Mouse (Mus musculus) heart, embryonic 15.5 days (tissue): ENCODE results near the gene Hoxa4. TPM values are rescaled to one million over a fixed set of nuclear protein-coding genes. Genes with fewer than 3 reads are reported as not detected.

Experiments used
- ATAC-seq: fragments of 200-750 bp; cut with Nextera tagmentation; replicated peaks from 2 replicates; pipeline ENCODE4 v1.8.0; 2017; ENCODE audit warnings: low read depth, moderate TSS enrichment; ENCODE audit not compliant: insufficient number of reproducible peaks, insufficient read depth, low FRiP score
- H3K27ac ChIP-seq: fragments of 300-500 bp; sonication (generic); 2 replicates; pipeline ENCODE4 v1.5.1; 2015; ENCODE audit warnings: mild to moderate bottlenecking, inconsistent platforms
- H3K27me3 ChIP-seq: fragments of 300-500 bp; sonication (generic); 2 replicates; pipeline ENCODE4 v1.6.1; 2015; ENCODE audit warnings: inconsistent platforms
- H3K36me3 ChIP-seq: fragments of 300-500 bp; sonication (generic); 2 replicates; pipeline ENCODE4 v1.6.1; 2015; ENCODE audit warnings: mild to moderate bottlenecking, inconsistent platforms
- H3K4me1 ChIP-seq: fragments of 300-500 bp; sonication (generic); replicated peaks from 2 replicates; pipeline ENCODE4 v1.6.1; 2015; ENCODE audit warnings: inconsistent platforms
- H3K4me2 ChIP-seq: fragments of 300-500 bp; sonication (generic); 2 replicates; pipeline ENCODE4 v1.6.1; 2015; ENCODE audit warnings: inconsistent platforms, mild to moderate bottlenecking, moderate library complexity
- H3K4me3 ChIP-seq: fragments of 300-500 bp; sonication (generic); 2 replicates; pipeline ENCODE4 v1.5.1; 2015; ENCODE audit warnings: mild to moderate bottlenecking, inconsistent platforms
- H3K9ac ChIP-seq: fragments of 300-500 bp; sonication (generic); 2 replicates; pipeline ENCODE4 v1.6.1; 2015; ENCODE audit warnings: mild to moderate bottlenecking, inconsistent platforms
- H3K9me3 ChIP-seq: fragments of 300-500 bp; sonication (generic); replicated peaks from 2 replicates; pipeline ENCODE4 v1.6.1; 2016; ENCODE audit warnings: inconsistent platforms
- WGBS: fragments of 180-500 bp; shearing (Covaris S2); methylation state at CpG from one replicate; pipeline ENCODE4 v1.1.7; 2015; ENCODE audit warnings: mixed read lengths; 5-methylcytosine and 5-hydroxymethylcytosine counted together
- polyA plus RNA-seq: library from polyadenylated mRNA; unstranded; fragments of >200 nt; fragmentation: Nextera tagmentation; extraction: Ambion mirVana; gene quantifications from 2 replicates; pipeline ENCODE4 v1.2.1, GENCODE M21; 2015

Hoxa4 gene
- polyA plus RNA-seq, 1 experiment from 2014 or later = 0.43 TPM

DNA sequence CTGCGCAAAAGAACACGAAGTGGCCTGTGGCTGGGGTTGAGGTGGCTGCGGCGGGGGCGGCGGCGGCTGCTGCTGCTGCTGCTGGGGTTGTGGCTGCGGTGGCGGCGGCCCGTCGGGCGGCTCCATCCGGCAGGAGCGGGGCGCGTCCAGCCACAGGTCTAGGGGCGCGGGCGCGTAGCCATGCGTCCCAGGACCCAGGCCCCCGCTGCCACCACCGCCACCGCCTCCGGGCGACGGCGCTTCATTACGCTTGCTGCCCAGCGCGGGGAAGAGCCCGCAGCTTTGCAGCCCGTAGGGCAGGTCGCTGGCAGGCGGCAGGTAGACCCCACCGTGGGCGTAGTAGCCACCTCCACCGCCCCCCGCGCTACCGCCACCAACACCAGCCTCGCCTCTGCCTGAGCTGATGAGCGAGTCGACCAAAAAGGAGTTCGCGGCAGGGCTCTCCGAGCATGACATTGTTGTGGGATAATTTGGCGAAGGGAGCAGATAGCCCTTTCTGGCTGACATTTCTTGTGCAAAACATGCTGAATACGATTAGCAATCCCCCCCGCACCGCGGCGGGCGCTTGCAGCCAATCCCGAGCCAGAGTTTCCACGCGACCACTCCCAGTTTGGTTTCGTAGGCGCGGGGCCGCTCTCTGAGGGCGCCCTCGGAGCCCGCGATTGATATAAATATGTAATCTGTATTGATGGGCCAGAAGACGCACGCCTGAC is 43.0 kb upstream of the Hoxa4 start:
- peaks cover 14% of the 10 kb centered on the region for H3K4me1 ChIP-seq
- H3K4me3 ChIP-seq = peak overlapping the region; percentile 21
- 2% methylated on average over 68 of the region's 68 CpGs for WGBS
- no peaks in the 10 kb centered on the region for H3K9me3 ChIP-seq
- H3K9ac ChIP-seq = no peak overlapping the region
- H3K4me2 ChIP-seq = peak overlapping the region; percentile 29; the same call in 1 of the 2 replicates
- H3K27ac ChIP-seq = no peak overlapping the region
- H3K27me3 ChIP-seq = peaks cover 97% of the 10 kb centered on the region
- H3K36me3 ChIP-seq = no peaks in the 10 kb centered on the region
- ATAC-seq = no peak

DNA sequence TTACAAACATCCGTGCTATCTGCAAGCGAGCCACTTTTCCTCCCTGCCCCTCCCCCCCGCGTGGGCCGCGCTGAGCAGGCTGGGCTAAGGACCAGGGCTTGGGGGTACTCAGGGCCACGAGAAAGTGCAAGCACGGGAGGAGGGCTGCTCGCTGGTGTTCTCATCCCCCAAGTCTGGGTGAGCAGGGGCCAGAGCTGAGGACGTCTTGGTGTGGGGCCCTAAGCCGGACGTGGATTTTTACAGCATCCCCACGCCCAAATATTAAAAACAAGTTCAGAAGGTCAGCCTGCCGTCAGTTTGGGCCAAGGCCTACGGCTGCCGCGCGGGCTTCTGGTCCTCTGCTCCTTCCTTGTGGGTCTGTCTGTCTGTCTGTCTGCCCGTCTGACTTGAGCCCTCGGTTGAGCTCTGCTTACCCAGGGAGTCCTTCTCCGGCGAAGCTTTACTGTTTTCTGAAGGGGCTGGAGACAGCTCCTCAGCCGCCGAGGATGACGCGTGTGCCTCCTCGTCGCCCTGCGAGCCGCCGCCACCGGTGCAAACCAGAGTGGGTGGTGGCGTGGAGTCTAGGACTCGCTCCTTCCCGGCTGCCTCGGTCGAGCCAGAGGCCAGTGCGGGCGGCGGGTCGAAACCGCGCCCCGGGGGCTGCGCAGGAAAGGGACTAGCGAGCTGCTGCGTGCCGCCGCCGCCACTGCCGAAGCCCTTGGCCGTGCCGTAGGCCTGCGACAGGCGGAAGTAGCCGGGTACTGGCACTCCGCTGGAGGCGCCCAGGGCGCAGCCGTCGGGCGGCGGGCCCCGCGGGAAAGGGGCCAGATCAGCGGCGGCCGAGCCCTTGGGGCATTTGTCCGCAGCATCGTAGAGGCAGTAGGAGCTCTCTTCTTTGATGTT is 42.2 kb upstream of the Hoxa4 start:
- Histone ChIP-seq H3K27me3 (peaks cover 98% of the 10 kb centered on the region), H3K27ac (no peak overlapping the region), H3K36me3 (no peaks in the 10 kb centered on the region), H3K4me2 (peak overlapping the region; percentile 29; the same call in 1 of the 2 replicates), H3K9ac (no peak overlapping the region), H3K4me3 (peak overlapping the region; percentile 21), H3K9me3 (no peaks in the 10 kb centered on the region), H3K4me1 (peaks cover 14% of the 10 kb centered on the region)
- 2% methylated on average over 70 of the region's 70 CpGs for WGBS
- ATAC-seq = 0 out of 2 replicates have a peak, but pooled peaks have one; percentile 33

DNA sequence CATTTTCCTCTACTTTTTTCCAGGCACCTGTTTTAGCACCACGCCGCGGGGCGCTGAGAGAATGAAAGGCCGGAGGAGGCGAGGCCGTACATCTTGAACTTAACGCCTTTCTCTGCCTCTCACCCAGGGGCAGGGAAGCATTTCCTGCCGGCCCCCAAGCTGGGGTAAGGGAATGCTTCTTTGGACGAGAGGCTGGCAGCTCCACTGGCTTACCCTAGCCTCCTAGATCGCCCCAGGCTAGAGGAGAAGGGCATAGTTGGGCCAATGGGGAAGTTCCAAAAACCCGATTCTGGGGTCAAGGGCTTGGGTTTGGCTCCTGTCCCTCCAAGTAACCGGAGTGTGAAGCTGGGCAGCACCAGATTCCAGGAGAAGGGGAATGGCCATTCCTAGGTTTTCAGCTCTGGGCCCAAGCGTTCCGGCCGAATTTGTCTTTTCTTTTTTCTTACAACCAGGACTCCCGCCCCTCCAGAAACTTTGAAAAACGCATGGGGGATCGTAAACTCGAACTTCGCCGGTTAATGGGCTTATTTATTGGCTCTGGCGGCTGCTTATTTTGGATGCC is 41.5 kb upstream of the Hoxa4 start:
- Histone ChIP-seq H3K9ac (no peak overlapping the region), H3K4me2 (no peak overlapping the region), H3K4me1 (peaks cover 14% of the 10 kb centered on the region), H3K27me3 (peaks cover 97% of the 10 kb centered on the region), H3K27ac (no peak overlapping the region), H3K4me3 (no peak overlapping the region), H3K36me3 (no peaks in the 10 kb centered on the region), H3K9me3 (no peaks in the 10 kb centered on the region)
- whole genome bisulfite sequencing = 3% methylated on average over 23 of the region's 23 CpGs
- ATAC-seq = no peak

DNA sequence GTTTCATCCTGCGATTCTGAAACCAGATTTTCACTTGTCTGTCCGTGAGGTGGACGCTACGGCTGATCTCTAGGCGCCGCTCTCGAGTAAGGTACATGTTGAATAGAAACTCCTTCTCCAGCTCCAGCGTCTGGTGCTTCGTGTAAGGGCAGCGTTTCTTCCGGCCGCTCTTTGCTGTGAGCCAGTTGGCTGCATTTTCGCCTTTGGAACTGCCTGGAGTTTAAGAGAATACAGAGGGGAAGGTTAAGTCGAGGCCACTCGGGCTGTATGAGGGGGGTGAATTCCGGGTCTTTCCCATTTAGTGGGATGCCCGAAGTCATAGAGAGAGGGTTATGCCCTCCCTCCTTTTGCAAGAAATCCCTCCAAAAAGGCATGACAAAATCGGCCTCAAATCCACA is 41.0 kb upstream of the Hoxa4 start:
- Histone ChIP-seq H3K4me2 (0 out of 2 replicates have a peak overlapping the region, but pooled peaks have one; percentile 4), H3K9ac (no peak overlapping the region), H3K27me3 (peaks cover 96% of the 10 kb centered on the region), H3K9me3 (no peaks in the 10 kb centered on the region), H3K27ac (no peak overlapping the region), H3K36me3 (no peaks in the 10 kb centered on the region), H3K4me3 (no peak overlapping the region), H3K4me1 (peaks cover 14% of the 10 kb centered on the region)
- WGBS = 2% methylated on average over 18 of the region's 18 CpGs
- no peak for ATAC-seq

DNA sequence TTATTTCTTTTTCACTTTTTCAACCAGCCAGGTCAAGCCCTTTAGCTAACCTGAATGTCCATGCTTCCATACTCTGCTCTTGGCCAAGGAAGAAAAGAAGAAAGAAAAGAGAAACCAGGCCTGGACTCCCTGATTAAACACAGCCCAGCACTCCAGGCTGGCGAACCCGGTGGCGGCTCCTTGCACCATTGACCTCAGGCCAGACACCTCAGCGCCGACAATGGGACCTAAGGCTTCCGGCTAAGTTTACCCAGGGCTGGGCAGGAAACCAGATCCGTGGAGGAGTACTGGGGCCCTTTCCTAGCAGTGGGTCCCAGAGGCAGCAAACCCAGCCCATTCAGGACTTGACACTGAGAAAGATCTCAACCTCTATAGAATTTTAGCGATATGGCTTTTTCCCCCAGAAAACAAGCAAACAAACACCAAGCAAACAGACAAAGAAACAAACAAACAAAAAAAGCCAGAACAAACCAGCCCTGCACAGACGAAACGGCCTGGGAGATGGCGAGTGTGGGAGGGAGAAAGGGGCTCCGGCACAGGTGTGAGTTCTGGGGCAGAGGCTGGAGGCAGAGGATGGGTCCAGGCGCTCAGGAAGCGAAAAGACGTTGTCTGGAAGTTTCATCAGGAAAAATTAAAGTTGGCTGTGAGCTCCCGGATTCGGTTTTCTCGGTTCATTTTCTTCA is 40.5 kb upstream of the Hoxa4 start:
- H3K4me3 ChIP-seq = no peak overlapping the region
- H3K9ac ChIP-seq = no peak overlapping the region
- H3K36me3 ChIP-seq = no peaks in the 10 kb centered on the region
- H3K9me3 ChIP-seq = no peaks in the 10 kb centered on the region
- 0 out of 2 replicates have a peak overlapping the region, but pooled peaks have one; percentile 4 for H3K4me2 ChIP-seq
- no peak overlapping the region for H3K27ac ChIP-seq
- peaks cover 14% of the 10 kb centered on the region for H3K4me1 ChIP-seq
- WGBS = 2% methylated on average over 18 of the region's 18 CpGs
- H3K27me3 ChIP-seq = peaks cover 96% of the 10 kb centered on the region
- no peak for ATAC-seq

DNA sequence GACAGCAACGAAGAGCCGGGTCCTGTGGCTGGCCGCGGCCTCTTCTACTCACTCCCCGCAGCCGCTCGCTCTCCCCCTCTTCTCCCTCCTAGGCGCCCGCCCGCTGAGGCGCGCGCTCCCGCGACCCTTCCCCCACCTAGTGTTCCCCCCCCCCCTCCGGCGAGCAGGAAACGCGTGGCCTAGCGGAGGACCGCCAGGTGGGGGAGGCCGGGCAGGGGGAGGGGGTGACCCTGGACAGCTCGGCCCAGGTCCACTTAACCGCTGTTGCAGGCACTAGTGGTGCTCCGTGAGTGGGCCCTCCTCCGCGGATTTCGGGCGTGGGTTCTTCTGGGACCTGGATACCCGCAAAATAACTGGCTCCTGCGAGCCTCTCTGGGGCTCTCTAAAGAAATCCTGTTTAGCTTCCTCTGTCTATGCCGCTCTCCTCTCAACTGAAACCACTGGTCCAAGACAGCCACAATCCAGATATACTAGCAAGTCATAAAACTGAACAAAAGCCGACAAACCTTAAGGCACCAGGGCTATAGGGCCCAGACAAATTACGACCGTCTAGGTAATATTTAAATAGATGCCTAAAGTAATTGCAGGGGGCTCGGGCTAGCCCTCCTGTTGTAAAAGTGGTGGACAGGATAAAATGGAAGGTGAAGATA is 39.1 kb upstream of the Hoxa4 start, which contains the start of gene Hoxa9:
Gene Hoxa9 (minus strand): TSS at position 574 of the 650 bp plus-strand sequence.
- no peak for ATAC-seq

DNA sequence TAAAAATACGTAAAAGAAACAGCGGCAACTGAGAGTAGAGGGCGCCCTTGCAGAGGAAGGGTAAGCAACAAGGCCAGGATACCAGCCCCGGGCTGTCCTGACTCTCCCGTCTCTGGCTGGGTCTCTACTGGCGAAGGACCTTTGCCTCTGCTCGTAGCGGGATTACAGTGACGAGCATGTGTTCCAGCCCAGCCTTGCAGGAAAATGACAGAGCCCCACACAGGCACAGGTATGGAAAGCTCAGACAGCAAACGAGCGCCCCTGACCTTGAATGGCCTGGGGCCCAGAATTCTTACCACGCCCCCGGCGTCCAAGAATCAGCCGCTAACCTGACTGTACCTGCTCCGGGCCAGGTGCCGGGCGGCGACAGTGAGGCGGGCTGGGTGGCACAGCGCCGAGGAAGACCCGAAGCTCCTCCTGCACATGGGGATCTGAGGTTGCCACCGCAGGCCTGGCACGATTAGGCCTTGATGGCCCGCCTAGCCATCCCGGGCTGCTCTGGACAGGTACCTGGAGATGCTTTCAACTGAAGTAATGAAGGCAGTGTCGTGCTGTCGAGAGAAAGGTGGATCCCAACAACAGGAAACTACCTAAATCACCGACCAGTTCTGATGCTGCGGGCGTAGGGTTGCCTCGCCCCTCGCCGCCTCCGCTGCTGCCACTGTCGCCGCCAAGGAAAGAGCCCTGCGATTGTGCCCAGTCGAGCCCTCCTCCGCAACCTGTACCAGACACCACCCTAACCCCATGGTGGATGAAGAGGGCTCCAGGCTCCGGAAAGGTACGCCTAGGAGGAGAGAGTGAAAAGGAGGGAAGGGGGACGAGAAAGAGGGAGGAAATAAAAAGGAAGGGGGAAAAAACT is 38.2 kb upstream of the Hoxa4 start:
- Histone ChIP-seq H3K4me3 (peak overlapping the region; percentile 5; the same call in 1 of the 2 replicates), H3K4me2 (no peak overlapping the region)
- ATAC-seq = no peak

More for the DNA sequence above, 39.1 kb upstream of the Hoxa4 start, which contains the start of gene Hoxa9:
- no peaks in the 10 kb centered on the region for H3K9me3 ChIP-seq
- H3K9ac ChIP-seq = no peak within 1 kb of the TSS
- H3K27ac ChIP-seq = no peak within 1 kb of the TSS
- H3K36me3 ChIP-seq = no peaks in the 10 kb centered on the region
- peak within 1 kb of the TSS; percentile 5; the same call in 1 of the 2 replicates for H3K4me3 ChIP-seq
- no peak within 1 kb of the TSS for H3K4me2 ChIP-seq
- 1% methylated on average over 32 of the region's 36 CpGs for WGBS
- peaks cover 96% of the 10 kb centered on the region for H3K27me3 ChIP-seq
- H3K4me1 ChIP-seq = peaks cover 17% of the 10 kb centered on the region

DNA sequence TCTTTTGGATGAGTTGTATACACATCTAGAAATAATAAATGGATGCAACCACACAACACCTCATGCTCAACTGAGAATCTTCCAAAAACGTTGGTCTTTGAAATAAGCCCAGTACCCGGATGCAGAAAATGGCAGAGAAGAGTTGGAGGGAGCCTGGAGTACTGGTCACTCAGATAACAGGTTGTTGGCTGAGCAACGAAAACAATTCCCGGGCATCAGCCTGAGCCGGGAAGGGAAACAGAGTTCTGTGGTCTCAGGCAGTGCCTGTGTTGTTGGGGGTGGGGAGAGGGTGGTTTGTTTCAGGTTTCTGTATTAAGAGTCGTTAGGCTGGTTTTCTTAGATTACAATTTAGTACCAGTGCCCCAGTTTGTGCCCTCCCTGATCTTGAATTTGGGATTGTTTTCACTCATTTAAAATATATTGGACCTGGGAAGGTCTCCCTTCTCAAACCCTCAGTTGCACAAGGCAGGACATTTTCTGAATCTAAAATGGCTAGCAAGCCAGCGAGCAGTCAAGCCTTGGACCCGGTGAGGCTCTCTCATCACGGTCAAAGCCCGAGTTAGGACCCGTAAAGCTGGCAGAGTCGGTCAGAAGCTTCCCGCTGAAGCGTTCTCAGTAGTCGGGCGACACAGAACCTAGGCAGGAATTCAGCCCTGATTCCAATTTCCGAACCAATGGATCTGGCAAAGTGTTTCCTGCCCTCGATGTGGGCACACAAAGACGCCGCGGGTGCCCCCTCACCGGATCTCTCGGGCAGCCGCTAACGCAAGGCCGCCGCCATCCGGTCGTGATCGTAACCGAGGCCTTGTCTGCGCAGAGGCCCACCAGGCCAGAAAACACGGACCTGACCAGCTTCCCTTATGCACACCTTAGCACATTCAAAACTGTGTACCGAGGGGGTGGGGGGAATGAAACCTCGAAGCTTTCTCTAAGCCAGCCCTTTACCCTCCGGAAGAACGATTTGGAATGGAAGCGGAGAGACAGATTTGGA is 37.2 kb upstream of the Hoxa4 start:
- H3K27ac ChIP-seq = no peak overlapping the region
- peaks cover 96% of the 10 kb centered on the region for H3K27me3 ChIP-seq
- peaks cover 14% of the 10 kb centered on the region for H3K4me1 ChIP-seq
- ATAC-seq = no peak
- H3K4me2 ChIP-seq = no peak overlapping the region
- WGBS = 3% methylated on average over 38 of the region's 38 CpGs
- H3K4me3 ChIP-seq = 0 out of 2 replicates have a peak overlapping the region, but pooled peaks have one; percentile 0
- H3K9ac ChIP-seq = no peak overlapping the region
- no peaks in the 10 kb centered on the region for H3K36me3 ChIP-seq
- no peaks in the 10 kb centered on the region for H3K9me3 ChIP-seq

More for the DNA sequence above, 38.2 kb upstream of the Hoxa4 start:
- Histone ChIP-seq H3K4me1 (peaks cover 19% of the 10 kb centered on the region), H3K27me3 (peaks cover 96% of the 10 kb centered on the region), H3K9me3 (no peaks in the 10 kb centered on the region), H3K36me3 (no peaks in the 10 kb centered on the region), H3K27ac (no peak overlapping the region), H3K9ac (no peak overlapping the region)
- 2% methylated on average over 44 of the region's 44 CpGs for WGBS
